Mouse (Mus musculus): Measurements from ENCODE around the gene Hbp1.

GRCm38 (mm10) chr12:31996877-31997276, 46.5 kb upstream of the Hbp1 start:
- TF ChIP-seq TAL1 (IDR thresholded peaks at IDR 0.05; ENCODE audit: low read length) (no peak), GATA1 (IDR thresholded peaks at IDR 0.05; ENCODE audit: low read length) (peak; percentile 43; the same call in 1 of the 2 replicates)

Data from erythroblast, embryonic 14.5 days (primary cell).